ENCODE assay signal across 8 mouse cellular contexts in the genomic region with DNA sequence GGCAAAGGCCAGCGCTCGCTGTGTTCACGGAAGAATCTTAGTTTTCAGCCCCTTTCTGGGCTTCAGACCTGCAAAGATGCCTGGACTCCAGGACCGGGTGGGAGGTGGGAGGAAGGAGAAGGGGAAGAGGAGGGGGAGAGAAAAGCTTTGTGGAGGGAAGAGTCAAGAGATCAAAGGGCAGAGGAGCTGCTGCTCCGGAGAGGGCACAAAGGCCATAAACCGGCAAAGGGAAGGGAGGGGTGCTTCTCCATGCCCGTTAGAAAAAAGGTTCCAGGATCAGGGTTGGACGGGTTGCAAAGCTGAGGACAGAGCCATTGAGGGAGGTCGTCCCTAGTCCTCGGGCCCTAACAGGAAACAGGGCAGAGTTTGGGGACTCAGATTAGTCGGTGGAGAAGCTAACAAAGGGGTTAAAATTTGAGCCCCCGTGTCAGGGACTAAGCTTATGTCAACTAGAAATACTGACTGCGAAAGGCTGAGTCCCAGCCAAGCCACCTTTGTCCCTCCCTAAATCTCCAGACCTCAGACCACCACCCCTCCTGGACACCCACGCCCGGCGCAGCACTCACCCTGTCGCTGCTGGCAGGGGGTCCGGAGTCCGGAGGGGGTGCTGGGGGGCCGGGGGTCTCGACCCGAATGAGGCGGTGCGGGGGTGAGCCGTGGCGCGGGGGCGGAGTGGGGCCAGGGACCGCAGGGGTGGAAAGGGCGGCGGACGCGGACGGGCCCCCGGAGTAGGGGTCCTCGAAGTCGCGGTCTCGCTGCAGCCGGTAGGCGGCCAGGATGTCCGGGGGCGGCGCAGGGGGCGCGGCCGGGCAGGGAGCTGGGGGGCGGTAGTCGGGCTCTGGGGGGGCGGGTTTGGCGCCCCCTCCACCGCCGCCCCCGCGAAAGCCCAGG. TPM values are rescaled to one million over a fixed set of nuclear protein-coding genes. Genes with fewer than 3 reads are reported as not detected.
A peak's percentile ranks its signal among the peaks of the same experiment; 100 is the strongest.
DNase-seq lines count a peak whose midpoint lies in the region; ATAC-seq and TF ChIP-seq lines count a peak whose summit lies in the region.

No protein-coding gene starts in this region.

- peak overlapping the region; percentile 78 for H3K9ac ChIP-seq in heart, embryonic 11.5 days (ENCODE audit: low read depth, low read length)
- peak overlapping the region; percentile 91 for H3K9ac ChIP-seq in forebrain, embryonic 11.5 days (ENCODE audit: low read length)

- H3K27ac ChIP-seq in heart, embryonic 11.5 days (ENCODE audit: low read depth, low read length): no peak overlapping the region
- peak overlapping the region; percentile 25; the same call in 1 of the 2 replicates for H3K27ac ChIP-seq in forebrain, embryonic 11.5 days (ENCODE audit: low read depth, low read length)
- no peak overlapping the region for H3K27ac ChIP-seq in kidney, adult 2 months (ENCODE audit: insufficient read depth, low read depth, low read length)

- intact Hi-C loops in heart, postnatal 25 days (cut with DNase I): loop anchor here (2.0 to 10.0 kb wide), 2 partner anchors 20 to 174 kb away; no protein-coding TSS in a partner anchor

- TF ChIP-seq POLR2A in kidney, adult 2 months (IDR thresholded peaks at IDR 0.05; ENCODE audit: low read depth, low read length): no peak

- WGBS in heart, embryonic 11.5 days (ENCODE audit: insufficient replicate concordance): 2% methylated on average over 35 of the region's 55 CpGs
- under 1% methylated on average over 27 of the region's 55 CpGs for WGBS in forebrain, embryonic 11.5 days
- 5% methylated on average over 46 of the region's 55 CpGs for WGBS in kidney, adult 2 months

- H3K4me3 ChIP-seq in heart, embryonic 11.5 days (ENCODE audit: low read depth, low read length): peak overlapping the region; percentile 77
- H3K4me3 ChIP-seq in forebrain, embryonic 11.5 days (ENCODE audit: low read depth, low read length): peak overlapping the region; percentile 90
- H3K4me3 ChIP-seq in kidney, adult 2 months (ENCODE audit: insufficient read depth, low read depth, low read length): peak overlapping the region; percentile 75

- H3K9me3 ChIP-seq in heart, embryonic 11.5 days (replicated peaks; ENCODE audit: control insufficient read depth, low read length): no peaks in the 10 kb centered on the region
- H3K9me3 ChIP-seq in forebrain, embryonic 11.5 days (ENCODE audit: control insufficient read depth, low read length): no peaks in the 10 kb centered on the region

- peak overlapping the region; percentile 91 for H3K4me2 ChIP-seq in heart, embryonic 11.5 days
- H3K4me2 ChIP-seq in forebrain, embryonic 11.5 days (ENCODE audit: low read depth, low read length, severe bottlenecking): peak overlapping the region; percentile 91

- H3K36me3 ChIP-seq in heart, embryonic 11.5 days (ENCODE audit: control insufficient read depth, insufficient read depth, low read length): no peaks in the 10 kb centered on the region
- no peaks in the 10 kb centered on the region for H3K36me3 ChIP-seq in forebrain, embryonic 11.5 days (ENCODE audit: control insufficient read depth, insufficient read depth, low read length)
- no peaks in the 10 kb centered on the region for H3K36me3 ChIP-seq in kidney, adult 2 months (ENCODE audit: control insufficient read depth, insufficient read depth, low read length)

- peaks cover 16% of the 10 kb centered on the region for H3K4me1 ChIP-seq in heart, embryonic 11.5 days (ENCODE audit: control insufficient read depth, insufficient read depth, low read length)
- H3K4me1 ChIP-seq in forebrain, embryonic 11.5 days (replicated peaks; ENCODE audit: control insufficient read depth, insufficient read depth, low read length): peaks cover 8% of the 10 kb centered on the region; the same call in 1 of the 2 replicates
- peaks cover 5% of the 10 kb centered on the region; the same call in 1 of the 2 replicates for H3K4me1 ChIP-seq in kidney, adult 2 months (ENCODE audit: control insufficient read depth, insufficient read depth, low read length)

- peaks cover 10% of the 10 kb centered on the region for H3K27me3 ChIP-seq in heart, embryonic 11.5 days (ENCODE audit: control insufficient read depth, insufficient read depth, low read length)
- no peaks in the 10 kb centered on the region for H3K27me3 ChIP-seq in forebrain, embryonic 11.5 days (ENCODE audit: control insufficient read depth, insufficient read depth, low read length)
- H3K27me3 ChIP-seq in kidney, adult 2 months (replicated peaks; ENCODE audit: control insufficient read depth, insufficient read depth, low read length): no peaks in the 10 kb centered on the region

- ATAC-seq in heart, embryonic 11.5 days (replicated peaks; ENCODE audit: insufficient number of reproducible peaks, low FRiP score, low TSS enrichment): peak; percentile 65
- ATAC-seq in forebrain, embryonic 11.5 days (replicated peaks; ENCODE audit: low FRiP score): peak; percentile 64

- TF ChIP-seq CTCF in kidney, adult 2 months (conservative IDR thresholded peaks at IDR 0.05; ENCODE audit: insufficient read depth, insufficient read length, low read depth, low read length): no peak

- DNase-seq in heart, postnatal 25 days (ENCODE audit: low spot score): no peak
- DNase-seq in R1 (ENCODE audit: low read depth, low spot score): peak; percentile 29
- DNase-seq in forebrain, embryonic 11.5 days (ENCODE audit: low spot score): peak; percentile 82
- DNase-seq in kidney, adult 2 months: peak; percentile 36
- peak; percentile 69 for DNase-seq in lung, postnatal 10 days
- peak; percentile 60 to 68 for DNase-seq in thymus, postnatal 10 days (ENCODE audit: low spot score in 2 of 2)
- no peak for DNase-seq in spleen, postnatal 36 days (ENCODE audit: low spot score in 2 of 2)

RNA-seq across cellular contexts. Expression of a gene that starts 0.6 kb away (rescaled TPM):
- polyA plus RNA-seq in heart, embryonic 11.5 days (2014; fragmentation: Nextera tagmentation; extraction: Ambion mirVana): 3.7 and 3.8 TPM in 2 replicates
- 1 to 10 TPM; 3.7 to 6.6 TPM for total RNA-seq in heart, postnatal 25 days (2021)
- 5.2 and 6.9 TPM in 2 replicates for polyA plus RNA-seq in forebrain, embryonic 11.5 days (2014; fragmentation: Nextera tagmentation; extraction: Ambion mirVana)
- polyA plus RNA-seq in kidney, adult 2 months (2012; rRNA removed): 14.7 and 16.2 TPM in 2 replicates

RNA-seq across cellular contexts. Expression of a gene that starts 52.9 kb away (rescaled TPM):
- not detected in 2 replicates for polyA plus RNA-seq in heart, embryonic 11.5 days (2014; fragmentation: Nextera tagmentation; extraction: Ambion mirVana)
- total RNA-seq in heart, postnatal 25 days (2021): under 1 TPM; 0.20 to 0.23 TPM
- polyA plus RNA-seq in forebrain, embryonic 11.5 days (2014; fragmentation: Nextera tagmentation; extraction: Ambion mirVana): 0.05 TPM in 1 of 2 replicates, not detected in the other
- polyA plus RNA-seq in kidney, adult 2 months (2012; rRNA removed): 0.20 and 0.31 TPM in 2 replicates

RNA-seq across cellular contexts. Expression of a gene that starts 54.8 kb away (rescaled TPM):
- not detected in 2 replicates for polyA plus RNA-seq in heart, embryonic 11.5 days (2014; fragmentation: Nextera tagmentation; extraction: Ambion mirVana)
- total RNA-seq in heart, postnatal 25 days (2021): under 1 TPM; 0.28 to 0.29 TPM
- not detected in 2 replicates for polyA plus RNA-seq in forebrain, embryonic 11.5 days (2014; fragmentation: Nextera tagmentation; extraction: Ambion mirVana)
- polyA plus RNA-seq in kidney, adult 2 months (2012; rRNA removed): 0.28 and 0.35 TPM in 2 replicates

RNA-seq across cellular contexts. Expression of a gene that starts 58.0 kb away (rescaled TPM):
- polyA plus RNA-seq in heart, embryonic 11.5 days (2014; fragmentation: Nextera tagmentation; extraction: Ambion mirVana): 0.27 TPM in 2 replicates
- total RNA-seq in heart, postnatal 25 days (2021): 10 to 100 TPM; 18.8 to 23.8 TPM
- not detected in 2 replicates for polyA plus RNA-seq in forebrain, embryonic 11.5 days (2014; fragmentation: Nextera tagmentation; extraction: Ambion mirVana)
- polyA plus RNA-seq in kidney, adult 2 months (2012; rRNA removed): 0.69 and 2.0 TPM in 2 replicates

Comparison
In these comparisons a context has a peak if more than half of its experiments do, and no peak if none do; other contexts are left out.
1. DNase-seq: peak in R1 (single experiment), forebrain, embryonic 11.5 days (single experiment), kidney, adult 2 months (single experiment), lung, postnatal 10 days (single experiment) and thymus, postnatal 10 days (2 of 2); none in heart, postnatal 25 days (single experiment) and spleen, postnatal 36 days (0 of 2).
2. Peak in every context shown above with its lines, with median percentiles within 50 percentile points of each other: H3K4me3 ChIP-seq.